Mouse (Mus musculus) heart, postnatal 0 days (tissue): ENCODE data around the gene Ccdc85b.

Experiments
- CTCF ChIP-seq: IDR thresholded peaks from 2 replicates; pipeline ENCODE4 v1.5.1; 2016; ENCODE audit warnings: antibody characterized with exemption, control low read depth, low read depth
- EP300 ChIP-seq: IDR thresholded peaks from 2 replicates; pipeline ENCODE4 v1.6.1; 2016; ENCODE audit warnings: antibody characterized with exemption, low read depth

DNA sequence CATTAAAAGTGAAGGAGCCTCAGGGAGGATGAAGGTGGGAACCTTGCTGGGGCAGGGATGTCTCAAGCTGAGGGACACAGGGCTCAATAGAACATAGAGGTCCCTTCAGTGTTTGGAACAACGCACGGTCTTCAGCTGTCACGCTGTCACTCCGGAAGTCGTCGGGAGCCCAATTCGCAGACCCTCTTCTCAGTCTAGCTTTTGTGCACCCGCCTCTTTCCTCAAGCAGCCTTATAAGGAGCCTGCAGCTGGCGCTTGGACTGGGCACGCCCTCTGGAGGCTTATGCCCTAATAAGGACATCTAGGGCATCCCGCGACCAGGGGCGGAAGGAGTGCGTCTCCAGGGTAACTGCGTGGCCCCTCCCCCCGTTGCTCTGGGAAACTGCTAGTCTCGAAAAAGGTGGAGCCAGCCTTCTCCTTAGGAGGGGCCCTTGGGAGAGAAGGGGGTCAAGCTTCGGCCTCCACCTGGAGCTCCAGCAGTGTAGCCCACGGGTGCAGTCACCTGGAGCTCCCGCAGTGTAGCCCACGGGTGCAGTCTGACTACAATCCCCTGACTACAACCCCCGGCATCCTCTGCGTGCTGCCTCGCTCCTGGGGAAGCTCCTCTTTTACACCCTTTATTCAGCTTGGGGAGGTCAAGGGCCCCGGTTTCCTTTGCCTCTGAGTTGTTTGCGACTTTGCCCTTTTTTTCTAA, 31.3 kb upstream of the Ccdc85b start:
- peak; percentile 27 for TF ChIP-seq CTCF
- peak; percentile 54 for TF ChIP-seq EP300
